Mouse (Mus musculus): ENCODE data around the gene Cpne5. TPM values are rescaled to one million over a fixed set of nuclear protein-coding genes. Genes with fewer than 3 reads are reported as not detected.

Gene Cpne5
- total RNA-seq (2014; rRNA removed), result not detected in 2 replicates
- polyA plus RNA-seq (2012; rRNA removed), result not detected in 2 replicates

GRCm38 (mm10) chr17:29237772-29238420 lies at the start of gene Cpne5:
Gene Cpne5 (minus strand): TSS chr17:29238167.
- no peak for DNase-seq (ENCODE audit: extremely low read depth, low read depth, low spot score)
- no peak within 1 kb of the TSS for H3K27ac ChIP-seq (replicated peaks; ENCODE audit: insufficient read depth, low read depth, low read length)
- H3K27me3 ChIP-seq (ENCODE audit: control insufficient read depth, insufficient read depth, low read length), result peaks cover 17% of the 10 kb centered on the region
- H3K4me3 ChIP-seq (ENCODE audit: insufficient read depth, low read depth, low read length), result no peak within 1 kb of the TSS
- H3K4me1 ChIP-seq (ENCODE audit: control insufficient read depth, insufficient read depth, low read length), result no peaks in the 10 kb centered on the region
- H3K36me3 ChIP-seq (ENCODE audit: control insufficient read depth, insufficient read depth, low read length), result no peaks in the 10 kb centered on the region
- H3K9ac ChIP-seq (ENCODE audit: low read depth, low read length), result no peak within 1 kb of the TSS
- 5% methylated on average over 65 of the region's 73 CpGs for WGBS
- TF ChIP-seq CTCF (IDR thresholded peaks at IDR 0.05; ENCODE audit: low read depth, low read length) (no peak), POLR2A (IDR thresholded peaks at IDR 0.05; ENCODE audit: extremely low read depth, insufficient read depth, low read length) (no peak)
- H3K79me2 ChIP-seq (ENCODE audit: control insufficient read depth, insufficient read depth, low read length), result no peaks in the 10 kb centered on the region

- peaks cover 17% of the 10 kb centered on the region; the same call in 1 of the 2 replicates for H3K79me2 ChIP-seq (ENCODE audit: control insufficient read depth, insufficient read depth, low read length)
- 78% methylated on average over 21 of the region's 21 CpGs for WGBS
- no peaks in the 10 kb centered on the region for H3K27me3 ChIP-seq (ENCODE audit: control insufficient read depth, insufficient read depth, low read length)
- no peak overlapping the region for H3K27ac ChIP-seq (replicated peaks; ENCODE audit: insufficient read depth, low read depth, low read length)
- peaks cover 10% of the 10 kb centered on the region for H3K4me1 ChIP-seq (ENCODE audit: control insufficient read depth, insufficient read depth, low read length)
- H3K9ac ChIP-seq (ENCODE audit: low read depth, low read length), result no peak overlapping the region
- no peak for TF ChIP-seq CTCF (IDR thresholded peaks at IDR 0.05; ENCODE audit: low read depth, low read length)
- H3K4me3 ChIP-seq (ENCODE audit: insufficient read depth, low read depth, low read length), result no peak overlapping the region
- H3K36me3 ChIP-seq (ENCODE audit: control insufficient read depth, insufficient read depth, low read length), result peaks cover 11% of the 10 kb centered on the region
- no peak for DNase-seq (ENCODE audit: extremely low read depth, low read depth, low spot score)
These were observed 44.4 kb upstream of the Cpne5 start for GRCm38 (mm10) chr17:29282216-29282952.

GRCm38 (mm10) chr17:29281541-29281940 lies 43.6 kb upstream of the Cpne5 start:
- H3K27ac ChIP-seq (replicated peaks; ENCODE audit: insufficient read depth, low read depth, low read length), result no peak overlapping the region
- peaks cover 24% of the 10 kb centered on the region; the same call in 1 of the 2 replicates for H3K79me2 ChIP-seq (ENCODE audit: control insufficient read depth, insufficient read depth, low read length)
- no peak for TF ChIP-seq CTCF (IDR thresholded peaks at IDR 0.05; ENCODE audit: low read depth, low read length)
- no peak for TF ChIP-seq POLR2A (IDR thresholded peaks at IDR 0.05; ENCODE audit: extremely low read depth, insufficient read depth, low read length)
- H3K4me3 ChIP-seq (ENCODE audit: insufficient read depth, low read depth, low read length), result no peak overlapping the region
- H3K36me3 ChIP-seq (ENCODE audit: control insufficient read depth, insufficient read depth, low read length), result peaks cover 11% of the 10 kb centered on the region
- H3K9ac ChIP-seq (ENCODE audit: low read depth, low read length), result no peak overlapping the region
- DNase-seq (ENCODE audit: extremely low read depth, low read depth, low spot score), result no peak
- H3K27me3 ChIP-seq (ENCODE audit: control insufficient read depth, insufficient read depth, low read length), result no peaks in the 10 kb centered on the region
- 93% methylated on average over 5 of the region's 5 CpGs for WGBS
- peaks cover 10% of the 10 kb centered on the region for H3K4me1 ChIP-seq (ENCODE audit: control insufficient read depth, insufficient read depth, low read length)

GRCm38 (mm10) chr17:29280422-29280821 lies 42.5 kb upstream of the Cpne5 start:
- WGBS, result 95% methylated on average over 5 of the region's 5 CpGs
- H3K9ac ChIP-seq (ENCODE audit: low read depth, low read length), result no peak overlapping the region

DNA sequence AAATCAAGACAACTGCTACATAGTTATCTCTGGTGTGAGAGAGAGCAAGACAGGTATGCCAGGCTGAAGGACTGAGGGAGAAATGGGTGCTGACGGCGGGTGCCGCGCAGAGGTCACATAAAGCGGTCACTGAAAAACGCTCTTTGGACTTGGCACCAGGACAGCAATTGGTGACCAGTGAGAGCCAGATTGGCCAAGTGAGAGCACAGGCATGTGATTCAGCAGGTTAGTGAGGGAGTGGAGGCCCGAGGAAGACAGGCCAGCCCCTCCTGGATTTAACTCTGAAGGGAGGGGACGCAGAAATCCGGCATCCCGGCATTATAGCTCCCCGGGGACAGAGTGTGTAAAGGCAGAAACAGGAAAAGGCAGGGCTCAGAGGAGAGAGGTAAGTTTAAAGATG lies 35.9 kb upstream of the Cpne5 start:
- TF ChIP-seq CTCF (IDR thresholded peaks at IDR 0.05; ENCODE audit: low read depth, low read length), result no peak
- no peak for TF ChIP-seq POLR2A (IDR thresholded peaks at IDR 0.05; ENCODE audit: extremely low read depth, insufficient read depth, low read length)
- WGBS, result 20% methylated on average over 11 of the region's 11 CpGs
- H3K79me2 ChIP-seq (ENCODE audit: control insufficient read depth, insufficient read depth, low read length), result peaks cover 27% of the 10 kb centered on the region; the same call in 1 of the 2 replicates
- H3K4me1 ChIP-seq (ENCODE audit: control insufficient read depth, insufficient read depth, low read length), result peaks cover 26% of the 10 kb centered on the region
- H3K27me3 ChIP-seq (ENCODE audit: control insufficient read depth, insufficient read depth, low read length), result no peaks in the 10 kb centered on the region
- peak overlapping the region; percentile 85 for H3K27ac ChIP-seq (replicated peaks; ENCODE audit: insufficient read depth, low read depth, low read length)
- no peak overlapping the region for H3K4me3 ChIP-seq (ENCODE audit: insufficient read depth, low read depth, low read length)
- peak; percentile 98 for DNase-seq (ENCODE audit: extremely low read depth, low read depth, low spot score)
- peak overlapping the region; percentile 55; the same call in 1 of the 2 replicates for H3K9ac ChIP-seq (ENCODE audit: low read depth, low read length)
- H3K36me3 ChIP-seq (ENCODE audit: control insufficient read depth, insufficient read depth, low read length), result peaks cover 2% of the 10 kb centered on the region; the same call in 1 of the 2 replicates

More at GRCm38 (mm10) chr17:29280422-29280821, 42.5 kb upstream of the Cpne5 start:
- Histone ChIP-seq H3K27me3 (ENCODE audit: control insufficient read depth, insufficient read depth, low read length) (no peaks in the 10 kb centered on the region), H3K4me1 (ENCODE audit: control insufficient read depth, insufficient read depth, low read length) (peaks cover 15% of the 10 kb centered on the region), H3K79me2 (ENCODE audit: control insufficient read depth, insufficient read depth, low read length) (peaks cover 32% of the 10 kb centered on the region; the same call in 1 of the 2 replicates), H3K4me3 (ENCODE audit: insufficient read depth, low read depth, low read length) (no peak overlapping the region), H3K27ac (replicated peaks; ENCODE audit: insufficient read depth, low read depth, low read length) (no peak overlapping the region), H3K36me3 (ENCODE audit: control insufficient read depth, insufficient read depth, low read length) (peaks cover 11% of the 10 kb centered on the region)
- TF ChIP-seq CTCF (IDR thresholded peaks at IDR 0.05; ENCODE audit: low read depth, low read length), result no peak
- no peak for TF ChIP-seq POLR2A (IDR thresholded peaks at IDR 0.05; ENCODE audit: extremely low read depth, insufficient read depth, low read length)
- no peak for DNase-seq (ENCODE audit: extremely low read depth, low read depth, low spot score)

All from liver, adult 2 months (tissue).